Mouse (Mus musculus) embryonic fibroblast, embryonic 13.5 days (primary cell): ENCODE measurements around the gene Sept9. TPM values are rescaled to one million over a fixed set of nuclear protein-coding genes. Genes with fewer than 3 reads are reported as not detected.

Source experiments
- H3K27ac ChIP-seq: 2 replicates; pipeline ENCODE4 v1.5.1; 2012; ENCODE audit warnings: low read length, control low read depth, inconsistent platforms; ENCODE audit not compliant: insufficient read depth
- H3K4me1 ChIP-seq: 2 replicates; pipeline ENCODE4 v1.6.1; 2011; ENCODE audit warnings: low read length; ENCODE audit not compliant: control insufficient read depth, insufficient read depth
- H3K4me3 ChIP-seq: 2 replicates; pipeline ENCODE4 v1.5.1; 2011; ENCODE audit warnings: mild to moderate bottlenecking, control low read depth, low read length; ENCODE audit not compliant: insufficient read depth
- CTCF ChIP-seq: IDR thresholded peaks from 2 replicates; pipeline ENCODE4 v1.5.1; 2011; ENCODE audit warnings: mild to moderate bottlenecking, control low read depth, low read length, moderate library complexity, borderline replicate concordance; ENCODE audit not compliant: insufficient read depth
- POLR2A ChIP-seq: IDR thresholded peaks from 2 replicates; pipeline ENCODE4 v1.6.1; 2011; ENCODE audit warnings: low read depth, mild to moderate bottlenecking, control low read depth, low read length, moderate library complexity
- polyA plus RNA-seq: library from polyadenylated mRNA; stranded (reverse); fragments of >200 nt; gene quantifications from 2 replicates; pipeline ENCODE4 v1.2.4, GENCODE M21; 2011; ENCODE audit warnings: low read depth; ENCODE audit not compliant: missing spikeins, insufficient read length

The Sept9 gene
- polyA plus RNA-seq, 1 experiment: 198 TPM

DNA sequence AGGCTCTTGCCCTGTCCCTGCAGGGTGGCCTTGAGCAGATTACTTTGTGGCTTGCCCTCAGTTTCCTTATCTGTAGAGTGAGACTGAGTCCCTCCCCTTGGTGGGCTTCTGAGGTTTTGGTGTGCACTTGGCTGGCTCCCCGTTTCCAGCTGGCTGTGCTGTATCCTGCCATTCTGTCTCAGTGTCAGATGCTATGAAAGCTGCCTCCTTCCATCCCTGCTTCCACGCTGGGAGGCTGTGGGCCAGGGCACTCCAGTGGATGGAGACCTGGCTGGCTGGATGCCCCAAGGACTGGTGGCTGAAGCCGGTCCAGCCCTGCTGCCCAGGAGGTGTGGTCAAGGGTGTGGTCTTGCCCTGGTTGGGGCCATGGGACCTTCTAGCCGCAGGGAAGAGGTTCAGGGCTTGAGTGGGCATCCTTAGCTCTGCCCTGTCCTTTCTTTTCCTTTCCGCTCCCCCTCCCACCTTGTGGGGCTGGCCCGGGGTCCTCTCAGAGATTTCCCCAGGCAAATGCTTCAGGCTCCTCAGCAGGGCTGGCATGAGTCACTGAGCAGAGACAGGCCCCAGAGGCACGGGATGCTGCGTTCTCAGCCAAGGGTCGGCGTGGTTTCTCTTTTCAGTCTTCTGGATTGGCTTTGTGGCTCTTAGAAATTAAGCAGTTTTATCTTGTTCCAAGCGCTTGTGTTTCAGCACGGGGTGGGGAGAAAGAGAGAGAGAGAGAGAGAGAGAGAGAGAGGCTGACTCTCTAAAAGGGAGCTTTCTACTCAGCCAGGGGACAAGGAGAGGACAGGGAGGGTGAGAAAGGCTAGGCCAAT lies 35.8 kb downstream of the Sept9 start:
- peak; percentile 29; the same call in 1 of the 2 replicates for TF ChIP-seq POLR2A
- no peak for TF ChIP-seq CTCF
- Histone ChIP-seq H3K4me3 (0 out of 2 replicates have a peak overlapping the region, but pooled peaks have one; percentile 2), H3K27ac (peak overlapping the region; percentile 83), H3K4me1 (peaks cover 18% of the 10 kb centered on the region)

DNA sequence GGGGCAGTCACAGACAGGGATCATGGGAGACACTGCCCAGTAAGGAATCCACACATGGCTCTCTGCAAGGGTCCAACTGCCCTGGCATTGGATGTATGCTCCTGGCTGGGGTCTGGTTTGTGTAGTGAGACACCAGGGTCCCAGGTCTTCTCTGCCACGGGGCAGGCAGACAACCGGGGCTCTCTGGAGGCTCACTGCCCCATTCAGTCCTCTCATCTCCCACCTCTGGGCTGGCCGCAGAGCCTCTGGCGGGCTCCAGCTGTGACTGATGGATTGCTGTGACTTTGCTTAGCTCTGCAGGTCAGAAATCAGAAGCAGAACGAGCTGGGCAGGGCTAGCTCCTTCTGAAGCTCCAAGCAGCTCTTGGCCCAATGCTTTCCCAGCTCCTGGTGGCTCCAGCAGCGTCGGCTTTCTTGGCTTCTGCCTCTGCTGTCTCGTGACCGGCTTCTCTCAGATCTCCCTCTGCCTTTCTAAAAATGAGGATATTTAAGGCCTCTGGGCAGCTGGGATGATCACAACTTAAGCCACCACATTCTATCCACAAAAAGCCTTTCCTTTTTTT lies 36.5 kb downstream of the Sept9 start:
- H3K4me1 ChIP-seq: peaks cover 25% of the 10 kb centered on the region
- H3K27ac ChIP-seq: peak overlapping the region; percentile 83
- 0 out of 2 replicates have a peak overlapping the region, but pooled peaks have one; percentile 2 for H3K4me3 ChIP-seq

DNA sequence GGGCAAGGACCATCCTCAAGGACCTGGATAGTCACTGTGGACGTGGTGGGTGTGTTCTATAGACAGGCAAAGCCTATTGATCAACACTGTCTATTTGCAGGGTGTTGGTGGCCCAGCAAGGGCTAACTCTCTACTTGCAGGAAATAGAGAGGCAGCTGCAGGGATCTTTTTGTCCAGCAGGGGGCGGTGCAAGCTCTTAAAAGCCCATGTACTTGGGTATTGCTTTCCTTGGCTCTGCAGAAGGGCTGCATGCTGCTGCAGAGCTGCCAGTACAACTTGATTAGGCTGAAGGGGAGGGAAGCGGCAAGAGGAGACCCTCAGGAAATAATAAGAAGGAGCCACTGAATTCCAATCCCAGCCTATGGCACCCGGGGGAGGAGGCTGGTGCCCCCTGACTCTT lies 38.7 kb downstream of the Sept9 start:
- Histone ChIP-seq H3K4me1 (peaks cover 24% of the 10 kb centered on the region), H3K27ac (no peak overlapping the region), H3K4me3 (no peak overlapping the region)
- TF ChIP-seq CTCF (no peak), POLR2A (no peak)

More for the DNA sequence above, 36.5 kb downstream of the Sept9 start:
- TF ChIP-seq POLR2A (no peak), CTCF (no peak)

DNA sequence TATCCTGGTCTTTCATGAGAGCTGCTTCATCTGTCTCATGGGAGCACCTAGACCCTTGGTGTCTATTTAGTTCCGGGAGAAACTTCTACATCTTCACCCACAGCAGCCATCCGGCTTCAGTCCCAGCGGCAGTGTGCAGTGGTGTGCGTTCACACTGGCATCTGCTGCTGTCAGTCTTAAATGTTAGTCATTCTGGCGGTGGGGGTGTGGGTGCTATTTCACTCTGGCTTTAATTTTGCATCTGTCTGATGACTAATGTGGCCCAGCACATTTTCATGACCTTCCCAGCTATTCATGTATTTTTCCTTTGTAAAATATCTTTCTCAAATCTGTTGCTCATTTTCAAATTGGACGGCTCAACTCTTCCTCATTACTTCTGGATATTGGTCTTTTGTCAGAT lies 40.2 kb downstream of the Sept9 start:
- TF ChIP-seq POLR2A (no peak), CTCF (no peak)
- Histone ChIP-seq H3K4me1 (peaks cover 23% of the 10 kb centered on the region), H3K27ac (peak overlapping the region; percentile 27), H3K4me3 (no peak overlapping the region)

DNA sequence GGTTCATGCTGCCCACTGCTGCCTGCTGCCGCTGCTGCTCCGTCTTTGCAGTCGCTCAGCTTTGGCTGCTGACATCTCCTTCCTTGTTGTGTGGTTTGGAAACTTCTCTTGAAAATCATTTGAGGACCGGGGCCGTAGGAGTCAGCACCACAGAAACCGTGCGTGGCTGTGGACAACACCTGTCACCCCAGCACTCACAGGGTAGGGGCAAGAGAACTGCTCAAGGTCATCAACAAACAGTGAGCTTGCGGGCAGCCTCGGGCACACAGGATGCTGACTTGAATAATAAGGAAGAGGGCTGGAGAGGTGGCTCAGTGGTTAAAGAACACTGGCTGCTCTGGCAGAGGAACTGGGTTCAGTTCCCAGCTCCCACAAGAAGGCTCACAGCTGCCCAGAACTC lies 40.9 kb downstream of the Sept9 start:
- TF ChIP-seq POLR2A (no peak), CTCF (no peak)
- Histone ChIP-seq H3K27ac (peak overlapping the region; percentile 86), H3K4me1 (peaks cover 23% of the 10 kb centered on the region), H3K4me3 (no peak overlapping the region)

DNA sequence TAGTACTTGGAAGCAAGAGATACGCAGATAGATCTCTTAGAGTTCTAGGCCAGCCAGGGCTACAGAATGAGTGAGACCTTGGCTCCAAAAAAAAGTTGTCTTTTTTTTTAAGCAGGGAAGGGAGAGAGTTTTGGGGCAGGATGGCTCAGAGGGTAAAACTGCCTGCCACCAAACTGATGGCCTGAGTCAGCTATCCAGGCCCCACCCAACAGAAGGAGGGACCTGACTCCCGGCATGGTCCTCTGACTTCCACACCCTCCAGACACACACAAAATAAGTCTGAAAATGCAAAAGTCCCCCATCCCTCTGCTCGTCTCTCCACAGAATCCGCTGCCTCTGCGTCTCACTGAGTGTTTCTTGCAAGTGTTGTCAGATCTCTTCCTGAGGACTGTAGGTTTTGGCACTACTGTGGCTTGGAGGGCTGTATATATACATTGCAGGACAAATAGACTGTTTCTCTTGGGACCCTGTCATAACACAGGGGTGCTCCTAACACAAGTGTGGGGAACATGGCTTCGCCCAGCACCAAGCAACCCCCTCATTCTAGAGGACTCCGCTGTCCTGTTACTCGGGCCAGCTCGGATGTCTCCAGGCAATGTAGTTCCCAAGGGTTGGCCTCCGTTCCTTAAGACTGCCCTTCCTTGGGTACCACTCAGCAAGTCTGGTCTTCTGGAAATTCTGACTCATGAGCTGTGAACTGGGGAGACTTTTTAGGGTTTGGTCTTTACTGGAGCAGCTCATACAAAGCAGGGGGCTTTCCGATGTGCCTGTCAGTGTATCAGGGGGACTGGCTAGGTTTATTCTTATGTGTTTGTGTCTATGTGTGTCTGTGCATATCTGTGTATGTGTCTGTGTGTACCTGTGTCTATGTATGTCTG lies 41.6 kb downstream of the Sept9 start:
- no peak for TF ChIP-seq POLR2A
- TF ChIP-seq CTCF: no peak
- H3K27ac ChIP-seq: peak overlapping the region; percentile 86
- H3K4me1 ChIP-seq: peaks cover 26% of the 10 kb centered on the region
- no peak overlapping the region for H3K4me3 ChIP-seq

DNA sequence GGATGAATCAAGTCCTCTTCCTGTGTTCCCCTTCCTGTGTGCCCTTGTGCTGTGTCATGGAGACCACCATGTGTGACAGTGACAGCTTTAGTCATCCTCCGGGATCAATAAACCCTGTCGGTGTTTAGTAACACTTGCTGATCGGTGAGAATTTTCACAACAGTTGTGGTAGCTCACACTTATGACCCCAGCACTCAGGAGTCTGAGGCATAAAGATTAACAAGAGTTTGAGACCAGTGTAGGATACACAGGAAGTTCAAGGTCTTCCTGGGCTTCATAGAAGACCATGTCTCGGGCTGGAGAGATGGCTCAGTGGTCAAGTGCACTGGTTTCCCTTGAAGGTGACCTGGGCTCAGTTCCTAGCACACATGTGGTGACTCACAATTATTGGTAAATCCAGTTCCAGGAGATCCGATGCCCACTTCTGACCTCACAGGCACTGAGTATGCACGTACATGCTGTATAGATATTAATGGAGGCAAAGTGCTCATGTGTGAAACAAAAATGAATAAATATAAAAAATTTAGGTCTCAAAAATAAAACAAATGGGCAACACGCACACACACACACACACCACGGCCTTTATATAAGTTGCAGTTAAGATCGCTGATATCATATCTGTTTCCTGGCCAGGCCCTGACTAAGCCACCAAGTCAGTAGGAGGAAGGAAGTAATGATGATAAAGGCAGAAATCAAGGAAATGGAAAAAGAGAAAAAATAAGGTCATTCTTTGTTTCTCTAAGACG lies 43.1 kb downstream of the Sept9 start:
- H3K4me3 ChIP-seq: no peak overlapping the region
- TF ChIP-seq POLR2A: no peak
- TF ChIP-seq CTCF: no peak

DNA sequence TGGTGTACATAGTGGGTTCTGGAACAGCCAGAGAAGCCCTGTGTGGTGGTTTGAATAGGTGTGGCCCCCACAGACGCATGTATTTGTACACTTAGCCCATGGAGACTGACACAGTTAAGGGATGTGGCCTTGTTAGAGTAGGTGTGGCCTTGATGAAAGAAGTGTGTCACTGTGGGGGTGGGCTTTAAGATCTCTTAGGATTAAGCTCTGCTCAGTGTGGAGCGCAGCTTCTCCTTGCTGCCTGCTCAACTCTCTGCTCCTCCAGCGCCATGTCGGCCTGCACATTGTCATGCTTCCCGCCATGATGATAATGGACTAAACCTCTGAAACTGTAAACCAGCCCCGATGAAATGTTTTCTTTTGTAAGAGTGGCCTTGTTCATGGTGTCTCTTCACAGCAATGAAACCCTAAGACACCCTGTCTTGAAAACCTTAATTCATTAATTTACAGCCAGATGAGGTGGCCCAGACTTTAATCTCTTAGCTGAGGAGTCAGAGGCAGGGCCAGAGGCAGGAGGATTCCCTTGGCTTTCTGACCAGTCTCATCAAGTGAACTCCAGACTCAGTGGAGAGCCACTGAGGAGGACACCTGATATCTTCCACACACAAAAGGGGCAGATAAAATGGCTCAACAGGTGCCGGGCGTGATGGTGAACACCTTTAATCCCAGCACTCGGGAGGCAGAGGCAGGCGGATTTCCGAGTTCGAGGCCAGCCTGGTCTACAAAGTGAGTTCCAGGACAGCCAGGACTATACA lies 44.3 kb downstream of the Sept9 start:
- Histone ChIP-seq H3K4me1 (peaks cover 35% of the 10 kb centered on the region), H3K27ac (no peak overlapping the region), H3K4me3 (no peak overlapping the region)
- no peak for TF ChIP-seq CTCF
- TF ChIP-seq POLR2A: no peak

More for the DNA sequence above, 43.1 kb downstream of the Sept9 start:
- peaks cover 30% of the 10 kb centered on the region for H3K4me1 ChIP-seq
- no peak overlapping the region for H3K27ac ChIP-seq

DNA sequence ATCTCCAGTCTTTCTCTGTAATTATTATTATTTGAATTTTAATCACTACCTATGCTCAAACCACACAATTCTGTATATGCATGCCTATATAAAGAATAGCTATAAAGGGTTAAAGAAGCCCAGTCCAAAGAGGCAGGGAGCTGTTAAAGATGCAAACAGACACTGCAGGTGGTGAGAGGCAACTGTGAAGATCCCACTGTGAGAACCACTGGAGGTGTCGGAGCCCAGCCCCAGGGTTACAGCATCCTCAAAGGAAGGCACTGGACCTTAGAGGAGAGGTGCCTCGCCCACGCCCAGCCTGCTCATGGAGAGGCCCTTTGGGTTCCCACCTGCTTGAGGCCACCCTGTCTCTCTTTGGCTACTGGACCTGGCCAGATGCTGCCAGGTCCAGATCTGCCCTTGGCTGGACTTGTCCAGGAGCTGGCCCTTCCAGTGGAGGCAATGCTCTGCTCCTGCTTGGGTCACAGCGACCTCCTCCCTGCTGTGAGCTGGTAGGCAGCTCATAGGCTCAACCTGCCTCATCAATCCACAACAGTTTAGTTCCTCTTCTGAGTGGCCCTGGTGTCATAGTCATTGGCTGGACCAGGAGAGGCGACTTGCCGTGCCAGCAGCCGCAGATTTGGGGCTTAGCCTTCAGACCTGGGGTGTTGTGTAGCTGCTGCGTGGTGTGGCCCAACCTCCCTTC lies 45.7 kb downstream of the Sept9 start:
- no peak overlapping the region for H3K4me3 ChIP-seq
- H3K27ac ChIP-seq: no peak overlapping the region
- peaks cover 29% of the 10 kb centered on the region for H3K4me1 ChIP-seq
- TF ChIP-seq POLR2A (no peak), CTCF (no peak)
